Mouse (Mus musculus) intestine, postnatal 0 days (tissue): ENCODE measurements around the gene Letmd1. TPM values are rescaled to one million over a fixed set of nuclear protein-coding genes. Genes with fewer than 3 reads are reported as not detected.
A peak's percentile ranks its signal among the peaks of the same experiment; 100 is the strongest.

Source experiments
- ATAC-seq: fragments of 200-750 bp; cut with Nextera tagmentation; 2 replicates; pipeline ENCODE4 v1.8.0; 2017; ENCODE audit warnings: mild to moderate bottlenecking, moderate TSS enrichment, moderate library complexity
- H3K27ac ChIP-seq: fragments of 300-500 bp; sonication (generic); 2 replicates; pipeline ENCODE4 v1.5.1; 2014; ENCODE audit warnings: mild to moderate bottlenecking, low read depth, low read length, moderate library complexity
- H3K27me3 ChIP-seq: fragments of 300-500 bp; sonication (generic); replicated peaks from 2 replicates; pipeline ENCODE4 v1.6.1; 2014; ENCODE audit warnings: low read length, mixed read lengths; ENCODE audit not compliant: control insufficient read depth, insufficient read depth
- H3K36me3 ChIP-seq: fragments of 300-500 bp; sonication (generic); 2 replicates; pipeline ENCODE4 v1.6.1; 2014; ENCODE audit warnings: mild to moderate bottlenecking, moderate library complexity; ENCODE audit not compliant: control insufficient read depth, insufficient read depth
- H3K4me1 ChIP-seq: fragments of 300-500 bp; sonication (generic); replicated peaks from 2 replicates; pipeline ENCODE4 v1.6.1; 2014; ENCODE audit warnings: antibody characterized with exemption, low read length, mixed read lengths; ENCODE audit not compliant: control insufficient read depth, insufficient read depth
- H3K4me2 ChIP-seq: fragments of 300-500 bp; sonication (generic); replicated peaks from 2 replicates; pipeline ENCODE4 v1.6.1; 2014; ENCODE audit warnings: low read depth, mild to moderate bottlenecking, moderate library complexity
- H3K4me3 ChIP-seq: fragments of 300-500 bp; sonication (generic); 2 replicates; pipeline ENCODE4 v1.5.1; 2014; ENCODE audit warnings: low read depth, low read length
- H3K9ac ChIP-seq: fragments of 300-500 bp; sonication (generic); 2 replicates; pipeline ENCODE4 v1.6.1; 2014; ENCODE audit warnings: mild to moderate bottlenecking, low read depth, low read length
- H3K9me3 ChIP-seq: fragments of 300-500 bp; sonication (generic); 2 replicates; pipeline ENCODE4 v1.6.1; 2016; ENCODE audit warnings: mixed run types; ENCODE audit not compliant: control insufficient read depth
- CTCF ChIP-seq: sonication (generic); IDR thresholded peaks from 2 replicates; pipeline ENCODE4 v1.5.1; 2016; ENCODE audit warnings: low read depth, mild to moderate bottlenecking, control low read depth, antibody characterized with exemption, moderate library complexity
- WGBS: fragments of 180-500 bp; shearing (Covaris S2); extraction: QIAGEN DNeasy Blood & Tissue Kit; methylation state at CpG from one replicate; pipeline ENCODE4 v1.1.7; 2014; 5-methylcytosine and 5-hydroxymethylcytosine counted together
- polyA plus RNA-seq: library from polyadenylated mRNA; unstranded; fragments of >200 nt; fragmentation: Nextera tagmentation; extraction: Ambion mirVana; gene quantifications from 2 replicates; pipeline ENCODE4 v1.2.1, GENCODE M21; 2015

The Letmd1 gene
- polyA plus RNA-seq, 1 experiment from 2014 or later, result 10.6 TPM

GRCm38 (mm10) chr15:100458055-100458454, 10.8 kb upstream of the Letmd1 start:
- no peaks in the 10 kb centered on the region for H3K36me3 ChIP-seq
- H3K4me3 ChIP-seq, result no peak overlapping the region
- no peaks in the 10 kb centered on the region for H3K9me3 ChIP-seq
- H3K27ac ChIP-seq, result no peak overlapping the region
- no peak for ATAC-seq
- peak; percentile 81 for TF ChIP-seq CTCF
- 37% methylated on average over 10 of the region's 10 CpGs for WGBS
- H3K9ac ChIP-seq, result no peak overlapping the region
- H3K4me2 ChIP-seq, result no peak overlapping the region
- H3K27me3 ChIP-seq, result no peaks in the 10 kb centered on the region
- peaks cover 3% of the 10 kb centered on the region; the same call in 1 of the 2 replicates for H3K4me1 ChIP-seq

GRCm38 (mm10) chr15:100460942-100461341, 7.9 kb upstream of the Letmd1 start:
- no peak for TF ChIP-seq CTCF
- H3K27me3 ChIP-seq, result no peaks in the 10 kb centered on the region
- no peaks in the 10 kb centered on the region for H3K36me3 ChIP-seq
- no peak overlapping the region for H3K9ac ChIP-seq
- WGBS, result 13% methylated on average over 12 of the region's 12 CpGs
- peaks cover 3% of the 10 kb centered on the region; the same call in 1 of the 2 replicates for H3K4me1 ChIP-seq
- peak; percentile 29; the same call in 1 of the 2 replicates for ATAC-seq
- no peak overlapping the region for H3K27ac ChIP-seq
- H3K4me2 ChIP-seq, result peak overlapping the region; percentile 30; the same call in 1 of the 2 replicates
- H3K4me3 ChIP-seq, result no peak overlapping the region
- H3K9me3 ChIP-seq, result no peaks in the 10 kb centered on the region

GRCm38 (mm10) chr15:100461646-100462045, 7.2 kb upstream of the Letmd1 start:
- no peaks in the 10 kb centered on the region for H3K27me3 ChIP-seq
- H3K4me1 ChIP-seq, result peaks cover 3% of the 10 kb centered on the region; the same call in 1 of the 2 replicates
- H3K9ac ChIP-seq, result no peak overlapping the region
- H3K27ac ChIP-seq, result peak overlapping the region; percentile 15; the same call in 1 of the 2 replicates
- H3K4me3 ChIP-seq, result no peak overlapping the region
- H3K36me3 ChIP-seq, result no peaks in the 10 kb centered on the region
- no peaks in the 10 kb centered on the region for H3K9me3 ChIP-seq
- TF ChIP-seq CTCF, result no peak
- no peak overlapping the region for H3K4me2 ChIP-seq
- 71% methylated on average over 9 of the region's 9 CpGs for WGBS
- ATAC-seq, result no peak

DNA sequence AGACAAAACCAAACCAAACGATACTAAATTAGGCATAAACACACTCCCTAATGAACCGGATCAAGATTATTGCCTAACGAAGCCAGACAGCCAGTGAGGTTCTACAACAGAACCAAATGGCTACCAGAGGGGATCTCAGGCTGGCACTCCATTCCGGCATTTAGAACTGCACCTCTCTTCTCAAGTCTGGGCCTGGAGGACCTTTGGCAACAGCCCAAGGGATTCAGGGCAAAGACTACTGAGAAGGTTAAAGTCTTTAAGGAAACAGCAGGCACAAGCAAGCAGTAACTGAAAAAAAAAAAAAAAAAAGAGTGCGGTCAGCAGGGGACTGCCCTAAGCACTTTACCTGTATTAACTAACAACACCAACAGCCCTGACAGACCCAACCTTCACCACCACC, 6.7 kb upstream of the Letmd1 start:
- no peak for TF ChIP-seq CTCF

DNA sequence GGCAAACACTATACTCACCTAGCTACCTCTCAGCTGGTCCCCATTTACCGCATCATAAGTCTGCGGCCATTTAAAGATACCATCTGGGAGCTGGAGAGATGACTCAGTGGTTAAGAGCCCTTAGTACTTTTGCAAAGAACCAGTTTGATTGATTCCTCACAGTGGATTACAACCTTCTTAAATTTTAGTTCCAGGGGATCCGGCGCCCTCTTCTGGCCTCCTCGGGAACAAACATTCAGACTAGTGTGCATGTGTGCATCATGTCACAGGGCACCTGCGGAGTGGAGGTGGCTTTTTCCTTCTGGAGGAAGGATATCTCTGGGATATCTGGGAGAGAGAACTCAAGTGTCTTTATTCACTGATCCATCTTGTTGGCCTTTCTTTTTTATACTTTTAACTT, 5.1 kb upstream of the Letmd1 start:
- H3K9ac ChIP-seq, result no peak overlapping the region
- H3K9me3 ChIP-seq, result no peaks in the 10 kb centered on the region
- H3K27ac ChIP-seq, result no peak overlapping the region
- no peak overlapping the region for H3K4me3 ChIP-seq
- H3K27me3 ChIP-seq, result no peaks in the 10 kb centered on the region
- WGBS, result 23% methylated on average over 6 of the region's 6 CpGs
- H3K36me3 ChIP-seq, result no peaks in the 10 kb centered on the region
- H3K4me1 ChIP-seq, result peaks cover 6% of the 10 kb centered on the region; the same call in 1 of the 2 replicates
- peak; percentile 80 for TF ChIP-seq CTCF
- ATAC-seq, result no peak
- no peak overlapping the region for H3K4me2 ChIP-seq

More for the DNA sequence above, 6.7 kb upstream of the Letmd1 start:
- no peak overlapping the region for H3K9ac ChIP-seq
- 65% methylated on average over 5 of the region's 5 CpGs for WGBS
- no peaks in the 10 kb centered on the region for H3K27me3 ChIP-seq
- peaks cover 3% of the 10 kb centered on the region; the same call in 1 of the 2 replicates for H3K4me1 ChIP-seq
- H3K4me2 ChIP-seq, result no peak overlapping the region
- H3K9me3 ChIP-seq, result no peaks in the 10 kb centered on the region
- peak; percentile 15 for ATAC-seq
- H3K36me3 ChIP-seq, result no peaks in the 10 kb centered on the region
- no peak overlapping the region for H3K4me3 ChIP-seq
- H3K27ac ChIP-seq, result peak overlapping the region; percentile 15; the same call in 1 of the 2 replicates

DNA sequence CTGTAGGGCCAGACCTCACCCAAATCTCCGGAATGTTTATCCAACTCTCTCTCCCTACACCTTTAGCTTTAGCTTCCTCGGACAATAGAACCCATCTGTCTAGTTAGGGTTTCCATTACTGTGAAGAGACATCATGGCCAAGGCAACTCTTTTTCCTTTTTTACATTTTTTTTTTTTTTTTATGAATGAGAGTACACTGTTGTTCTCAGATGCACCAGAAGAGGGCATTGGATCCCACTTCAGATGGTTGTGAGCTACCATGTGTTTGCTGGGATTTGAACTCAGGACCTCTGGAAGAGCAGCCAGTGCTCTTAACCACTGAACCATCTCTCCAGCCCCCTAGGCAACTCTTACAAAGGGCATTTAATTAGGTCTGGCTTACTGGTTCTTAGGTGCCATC, 3.4 kb upstream of the Letmd1 start:
- H3K36me3 ChIP-seq, result no peaks in the 10 kb centered on the region
- peaks cover 11% of the 10 kb centered on the region; the same call in 1 of the 2 replicates for H3K4me1 ChIP-seq
- no peaks in the 10 kb centered on the region for H3K9me3 ChIP-seq
- H3K27ac ChIP-seq, result no peak overlapping the region
- 59% methylated on average over 2 of the region's 2 CpGs for WGBS
- H3K4me2 ChIP-seq, result no peak overlapping the region
- ATAC-seq, result no peak
- TF ChIP-seq CTCF, result peak; percentile 43
- H3K4me3 ChIP-seq, result no peak overlapping the region
- H3K9ac ChIP-seq, result no peak overlapping the region
- no peaks in the 10 kb centered on the region for H3K27me3 ChIP-seq
